Mouse (Mus musculus) heart, adult 2 months (tissue): ENCODE measurements around the gene Klhdc8a. TPM values are rescaled to one million over a fixed set of nuclear protein-coding genes. Genes with fewer than 3 reads are reported as not detected.
A peak's percentile ranks its signal among the peaks of the same experiment; 100 is the strongest.

Source experiments
- DNase-seq, 2 experiments: peaks; one replicate each; pipeline ENCODE4 v3.0.0; 2021
- H3K27ac ChIP-seq: fragments of 200-600 bp; 2 replicates; pipeline ENCODE4 v1.8.1; 2022
- H3K27me3 ChIP-seq: fragments of 200-500 bp; 2 replicates; pipeline ENCODE4 v1.6.1; 2012; ENCODE audit warnings: mild to moderate bottlenecking, low read length, inconsistent platforms, mixed read lengths; ENCODE audit not compliant: control insufficient read depth, insufficient read depth
- H3K36me3 ChIP-seq: fragments of 200-500 bp; 2 replicates; pipeline ENCODE4 v1.6.1; 2012; ENCODE audit warnings: low read length, inconsistent platforms; ENCODE audit not compliant: control insufficient read depth, insufficient read depth
- H3K4me1 ChIP-seq: fragments of 200-500 bp; 2 replicates; pipeline ENCODE4 v1.6.1; 2011; ENCODE audit warnings: low read length; ENCODE audit not compliant: control insufficient read depth, insufficient read depth
- H3K4me3 ChIP-seq: fragments of 200-600 bp; 2 replicates; pipeline ENCODE4 v1.8.1; 2022
- H3K79me2 ChIP-seq: fragments of 200-500 bp; replicated peaks from 2 replicates; pipeline ENCODE4 v1.6.1; 2012; ENCODE audit warnings: mild to moderate bottlenecking, inconsistent platforms, low read length, moderate library complexity, mixed read lengths; ENCODE audit not compliant: control insufficient read depth, insufficient read depth
- H3K9ac ChIP-seq: fragments of 200-500 bp; 2 replicates; pipeline ENCODE4 v1.6.1; 2012; ENCODE audit warnings: low read depth, mild to moderate bottlenecking, control low read depth, inconsistent platforms, low read length, mixed read lengths
- CTCF ChIP-seq: fragments of 200-600 bp; IDR thresholded peaks from 2 replicates; pipeline ENCODE4 v1.8.1; 2022; ENCODE audit warnings: antibody characterized with exemption, mild to moderate bottlenecking, moderate library complexity
- EP300 ChIP-seq: fragments of 200-500 bp; IDR thresholded peaks from 2 replicates; pipeline ENCODE4 v1.6.1; 2011; ENCODE audit warnings: low read depth, low read length, control low read depth; ENCODE audit not compliant: insufficient read depth
- POLR2A ChIP-seq: fragments of 200-500 bp; IDR thresholded peaks from 2 replicates; pipeline ENCODE4 v1.6.1; 2011; ENCODE audit warnings: mild to moderate bottlenecking, low read depth, low read length, control low read depth; ENCODE audit not compliant: insufficient read depth
- WGBS: fragments of 180-500 bp; shearing (Covaris S2); methylation state at CpG from one replicate; pipeline ENCODE4 v1.1.7; 2018; 5-methylcytosine and 5-hydroxymethylcytosine counted together
- intact Hi-C: fragments of 180-260 bp; cut with DNase I; formaldehyde crosslinking; loops from one replicate; pipeline ENCODE4 v1.15.1; 2025
- polyA plus RNA-seq: library from polyadenylated mRNA; depleted of rRNA; stranded (reverse); fragments of >200 nt; gene quantifications from 2 replicates; pipeline ENCODE4 v1.2.3, GENCODE M21; 2012
- total RNA-seq, 2 experiments: library from RNA; stranded (reverse); gene quantifications; 2 replicates each; pipeline ENCODE4 v1.2.3; 2021

The Klhdc8a gene
- total and polyA plus RNA-seq, 3 experiments = 15.4 to 21.0 (median 15.9) TPM

GRCm38 (mm10) chr1:132341731-132342501, 43.5 kb downstream of the Klhdc8a start:
- WGBS = 34% methylated on average over 5 of the region's 5 CpGs
- intact Hi-C loops = no loop called here
- Histone ChIP-seq H3K27me3 (no peaks in the 10 kb centered on the region), H3K4me3 (peak overlapping the region; percentile 3; the same call in 1 of the 2 replicates), H3K4me1 (peaks cover 52% of the 10 kb centered on the region), H3K79me2 (no peaks in the 10 kb centered on the region), H3K36me3 (no peaks in the 10 kb centered on the region), H3K27ac (peak overlapping the region; percentile 64), H3K9ac (no peak overlapping the region)
- no peak for TF ChIP-seq CTCF
- peak; percentile 96 for TF ChIP-seq EP300
- TF ChIP-seq POLR2A = peak; percentile 35; the same call in 1 of the 2 replicates
- DNase-seq = peak; percentile 83 to 90

GRCm38 (mm10) chr1:132342518-132342917, 44.1 kb downstream of the Klhdc8a start:
- peaks cover 49% of the 10 kb centered on the region for H3K4me1 ChIP-seq
- TF ChIP-seq POLR2A (no peak), EP300 (no peak), CTCF (no peak)
- H3K27me3 ChIP-seq = no peaks in the 10 kb centered on the region
- H3K79me2 ChIP-seq = no peaks in the 10 kb centered on the region
- no peak for DNase-seq
- WGBS = 68% methylated on average over 3 of the region's 3 CpGs
- intact Hi-C loops = no loop called here
- peak overlapping the region; percentile 37 for H3K9ac ChIP-seq
- peak overlapping the region; percentile 3; the same call in 1 of the 2 replicates for H3K4me3 ChIP-seq
- H3K36me3 ChIP-seq = no peaks in the 10 kb centered on the region
- H3K27ac ChIP-seq = peak overlapping the region; percentile 64

- no peak overlapping the region for H3K9ac ChIP-seq
- no peak for DNase-seq
- H3K79me2 ChIP-seq = no peaks in the 10 kb centered on the region
- intact Hi-C loops = no loop called here
- no peak for TF ChIP-seq EP300
- no peak for TF ChIP-seq CTCF
- no peak for TF ChIP-seq POLR2A
- H3K4me3 ChIP-seq = no peak overlapping the region
- H3K27me3 ChIP-seq = no peaks in the 10 kb centered on the region
- 96% methylated on average over 2 of the region's 2 CpGs for WGBS
- H3K4me1 ChIP-seq = peaks cover 47% of the 10 kb centered on the region
- H3K27ac ChIP-seq = no peak overlapping the region
- H3K36me3 ChIP-seq = no peaks in the 10 kb centered on the region
These were observed 44.8 kb downstream of the Klhdc8a start for GRCm38 (mm10) chr1:132343191-132343590.

GRCm38 (mm10) chr1:132343656-132344055, 45.2 kb downstream of the Klhdc8a start:
- Histone ChIP-seq H3K9ac (no peak overlapping the region), H3K27me3 (no peaks in the 10 kb centered on the region), H3K36me3 (no peaks in the 10 kb centered on the region), H3K27ac (no peak overlapping the region), H3K4me3 (no peak overlapping the region), H3K4me1 (peaks cover 43% of the 10 kb centered on the region), H3K79me2 (no peaks in the 10 kb centered on the region)
- intact Hi-C loops = no loop called here
- 90% methylated on average over 1 of the region's 1 CpGs for WGBS
- no peak for DNase-seq
- no peak for TF ChIP-seq CTCF
- TF ChIP-seq POLR2A = no peak
- TF ChIP-seq EP300 = no peak

GRCm38 (mm10) chr1:132345514-132345913, 47.1 kb downstream of the Klhdc8a start:
- Histone ChIP-seq H3K79me2 (no peaks in the 10 kb centered on the region), H3K36me3 (no peaks in the 10 kb centered on the region), H3K9ac (no peak overlapping the region), H3K27me3 (no peaks in the 10 kb centered on the region), H3K4me3 (no peak overlapping the region), H3K27ac (peak overlapping the region; percentile 84), H3K4me1 (peaks cover 36% of the 10 kb centered on the region)
- DNase-seq = peak in 1 of 2 experiments; percentile 38
- 55% methylated on average over 4 of the region's 4 CpGs for WGBS
- TF ChIP-seq EP300 = 0 out of 2 replicates have a peak, but pooled peaks have one; percentile 37
- TF ChIP-seq POLR2A = no peak
- no peak for TF ChIP-seq CTCF
- intact Hi-C loops = no loop called here

- 36% methylated on average over 12 of the region's 12 CpGs for WGBS
- H3K9ac ChIP-seq = peak overlapping the region; percentile 40
- H3K4me3 ChIP-seq = no peak overlapping the region
- peak; percentile 51 for TF ChIP-seq POLR2A
- TF ChIP-seq CTCF = no peak
- 0 out of 2 replicates have a peak, but pooled peaks have one; percentile 32 for TF ChIP-seq EP300
- H3K79me2 ChIP-seq = no peaks in the 10 kb centered on the region
- peak overlapping the region; percentile 84 for H3K27ac ChIP-seq
- H3K27me3 ChIP-seq = no peaks in the 10 kb centered on the region
- DNase-seq = peak; percentile 74 to 82
- H3K4me1 ChIP-seq = peaks cover 32% of the 10 kb centered on the region
- intact Hi-C loops = no loop called here
- H3K36me3 ChIP-seq = no peaks in the 10 kb centered on the region
These were observed 47.9 kb downstream of the Klhdc8a start for GRCm38 (mm10) chr1:132346134-132346851.
